ENCODE assay signal across 8 mouse cellular contexts in genomic region chr6:34927156-34927555, GRCm38 (mm10). TPM values are rescaled to one million over a fixed set of nuclear protein-coding genes. Genes with fewer than 3 reads are reported as not detected.
A peak's percentile ranks its signal among the peaks of the same experiment; 100 is the strongest.
DNase-seq lines count a peak whose midpoint lies in the region; ATAC-seq and TF ChIP-seq lines count a peak whose summit lies in the region.

No protein-coding gene starts in this region.

- no peaks in the 10 kb centered on the region for H3K4me1 ChIP-seq in forebrain, embryonic 11.5 days (replicated peaks; ENCODE audit: control insufficient read depth, insufficient read depth, low read length)
- no peaks in the 10 kb centered on the region for H3K4me1 ChIP-seq in forebrain, embryonic 13.5 days
- H3K4me1 ChIP-seq in spleen, adult 2 months (ENCODE audit: control insufficient read depth, insufficient read depth, insufficient read length), result no peaks in the 10 kb centered on the region

- no peak for TF ChIP-seq POLR2A in spleen, adult 2 months (IDR thresholded peaks at IDR 0.05; ENCODE audit: low read depth, low read length)

- TF ChIP-seq CTCF in spleen, adult 2 months (IDR thresholded peaks at IDR 0.05; ENCODE audit: extremely low read depth, insufficient read depth, insufficient read length, insufficient replicate concordance), result peak; percentile 72; the same call in 1 of the 2 replicates

- H3K9me3 ChIP-seq in forebrain, embryonic 11.5 days (ENCODE audit: control insufficient read depth, low read length), result no peaks in the 10 kb centered on the region
- no peaks in the 10 kb centered on the region for H3K9me3 ChIP-seq in forebrain, embryonic 13.5 days (replicated peaks)

- no peak overlapping the region for H3K4me2 ChIP-seq in forebrain, embryonic 11.5 days (ENCODE audit: low read depth, low read length, severe bottlenecking)
- H3K4me2 ChIP-seq in forebrain, embryonic 13.5 days, result no peak overlapping the region

- 0 out of 2 replicates have a peak, but pooled peaks have one; percentile 30 for ATAC-seq in forebrain, embryonic 11.5 days (replicated peaks; ENCODE audit: low FRiP score)
- no peak for ATAC-seq in forebrain, embryonic 13.5 days
- peak; percentile 86 for ATAC-seq in granulocyte monocyte progenitor cell, adult 5-6 weeks (replicated peaks; ENCODE audit: poor library complexity, severe bottlenecking)
- ATAC-seq in megakaryocyte progenitor cell, adult 5-6 weeks (replicated peaks; ENCODE audit: poor library complexity), result peak; percentile 97

- H3K4me3 ChIP-seq in forebrain, embryonic 11.5 days (ENCODE audit: low read depth, low read length), result no peak overlapping the region
- no peak overlapping the region for H3K4me3 ChIP-seq in forebrain, embryonic 13.5 days
- no peak overlapping the region for H3K4me3 ChIP-seq in spleen, adult 2 months (ENCODE audit: extremely low read depth, insufficient read depth, insufficient read length)

- H3K36me3 ChIP-seq in forebrain, embryonic 11.5 days (ENCODE audit: control insufficient read depth, insufficient read depth, low read length), result no peaks in the 10 kb centered on the region
- no peaks in the 10 kb centered on the region for H3K36me3 ChIP-seq in forebrain, embryonic 13.5 days (ENCODE audit: poor library complexity, severe bottlenecking)
- H3K36me3 ChIP-seq in spleen, adult 2 months (ENCODE audit: control insufficient read depth, insufficient read depth, low read length), result no peaks in the 10 kb centered on the region

- H3K9ac ChIP-seq in forebrain, embryonic 11.5 days (ENCODE audit: low read length), result no peak overlapping the region
- no peak overlapping the region for H3K9ac ChIP-seq in forebrain, embryonic 13.5 days

- 39% methylated on average over 4 of the region's 4 CpGs for WGBS in forebrain, embryonic 11.5 days
- 41% methylated on average over 4 of the region's 4 CpGs for WGBS in forebrain, embryonic 13.5 days
- 43% methylated on average over 4 of the region's 4 CpGs for WGBS in spleen, adult 2 months

- H3K27me3 ChIP-seq in forebrain, embryonic 11.5 days (ENCODE audit: control insufficient read depth, insufficient read depth, low read length), result no peaks in the 10 kb centered on the region
- no peaks in the 10 kb centered on the region for H3K27me3 ChIP-seq in forebrain, embryonic 13.5 days
- no peaks in the 10 kb centered on the region for H3K27me3 ChIP-seq in spleen, adult 2 months (ENCODE audit: control insufficient read depth, insufficient read depth, low read length)

- no peak overlapping the region for H3K27ac ChIP-seq in forebrain, embryonic 11.5 days (ENCODE audit: low read depth, low read length)
- no peak overlapping the region for H3K27ac ChIP-seq in forebrain, embryonic 13.5 days
- no peak overlapping the region for H3K27ac ChIP-seq in spleen, adult 2 months (ENCODE audit: insufficient read depth, low read length)

- peak; percentile 83 for DNase-seq in forebrain, embryonic 11.5 days (ENCODE audit: low spot score)
- peak; percentile 50 for DNase-seq in T-cell, adult 2 months (ENCODE audit: low spot score)
- peak; percentile 49 to 71 for DNase-seq in cerebellum, postnatal 4 days (ENCODE audit: low spot score in 2 of 2)
- peak; percentile 61 to 72 for DNase-seq in layer of hippocampus, postnatal 36 days
- DNase-seq in spleen, adult 2 months (ENCODE audit: low read depth in 1 of 2, low spot score in 2 of 2), result peak; percentile 27 to 60

RNA-seq across cellular contexts. Expression of gene Stra8, which starts 7.2 kb away (rescaled TPM):
- not detected in 2 replicates for polyA plus RNA-seq in forebrain, embryonic 11.5 days (2014; fragmentation: Nextera tagmentation; extraction: Ambion mirVana)
- polyA plus RNA-seq in forebrain, embryonic 13.5 days (2015; fragmentation: Nextera tagmentation; extraction: Ambion mirVana), result not detected in 2 replicates
- not detected in 2 replicates for total RNA-seq in granulocyte monocyte progenitor cell, adult 5-6 weeks (2014; fragmentation: Nextera tagmentation)
- total RNA-seq in granulocyte monocyte progenitor cell, adult 5-6 weeks (2017), result not detected in 2 replicates
- not detected for total RNA-seq in layer of hippocampus, postnatal 36 days (2021)
- total RNA-seq in megakaryocyte progenitor cell, adult 5-6 weeks (2015), result not detected in 2 replicates
- total RNA-seq in megakaryocyte progenitor cell, adult 5-6 weeks (2017), result not detected in 2 replicates
- polyA plus RNA-seq in spleen, adult 2 months (2012; rRNA removed), result not detected in 2 replicates

RNA-seq across cellular contexts. Expression of gene Wdr91, which starts 16.5 kb away (rescaled TPM):
- 12.3 and 12.9 TPM in 2 replicates for polyA plus RNA-seq in forebrain, embryonic 11.5 days (2014; fragmentation: Nextera tagmentation; extraction: Ambion mirVana)
- 9.7 and 10.7 TPM in 2 replicates for polyA plus RNA-seq in forebrain, embryonic 13.5 days (2015; fragmentation: Nextera tagmentation; extraction: Ambion mirVana)
- 11.8 and 12.6 TPM in 2 replicates for total RNA-seq in granulocyte monocyte progenitor cell, adult 5-6 weeks (2014; fragmentation: Nextera tagmentation)
- total RNA-seq in granulocyte monocyte progenitor cell, adult 5-6 weeks (2017), result 16.8 and 17.4 TPM in 2 replicates
- total RNA-seq in layer of hippocampus, postnatal 36 days (2021), result 10 to 100 TPM; 35.1 to 36.5 TPM
- total RNA-seq in megakaryocyte progenitor cell, adult 5-6 weeks (2015), result 5.8 and 6.1 TPM in 2 replicates
- total RNA-seq in megakaryocyte progenitor cell, adult 5-6 weeks (2017), result 20.5 and 22.7 TPM in 2 replicates
- polyA plus RNA-seq in spleen, adult 2 months (2012; rRNA removed), result 32.9 and 36.5 TPM in 2 replicates

RNA-seq across cellular contexts. Expression of gene Cyren, which starts 49.3 kb away (rescaled TPM):
- 13.7 and 13.9 TPM in 2 replicates for polyA plus RNA-seq in forebrain, embryonic 11.5 days (2014; fragmentation: Nextera tagmentation; extraction: Ambion mirVana)
- polyA plus RNA-seq in forebrain, embryonic 13.5 days (2015; fragmentation: Nextera tagmentation; extraction: Ambion mirVana), result 12.1 and 14.6 TPM in 2 replicates
- 1.8 and 9.5 TPM in 2 replicates for total RNA-seq in granulocyte monocyte progenitor cell, adult 5-6 weeks (2014; fragmentation: Nextera tagmentation)
- 4.1 and 9.0 TPM in 2 replicates for total RNA-seq in granulocyte monocyte progenitor cell, adult 5-6 weeks (2017)
- 1 to 10 TPM; 5.9 to 7.5 TPM for total RNA-seq in layer of hippocampus, postnatal 36 days (2021)
- total RNA-seq in megakaryocyte progenitor cell, adult 5-6 weeks (2015), result 5.1 and 5.6 TPM in 2 replicates
- 2.5 and 2.9 TPM in 2 replicates for total RNA-seq in megakaryocyte progenitor cell, adult 5-6 weeks (2017)
- polyA plus RNA-seq in spleen, adult 2 months (2012; rRNA removed), result 8.0 and 8.1 TPM in 2 replicates
